Mouse (Mus musculus): ENCODE measurements at regions not wholly inside any gene's neighbourhood (a gene's known extent, or its start where the extent isn't known, plus 50 kb on each side); places are given as distances from the start of the nearest gene placed in this dataset.

- Histone ChIP-seq H3K27me3 (ENCODE audit: control insufficient read depth, insufficient read depth, low read length) (no peaks in the 10 kb centered on the region), H3K27ac (ENCODE audit: control insufficient read depth, insufficient read depth, low read length) (no peak overlapping the region), H3K4me1 (replicated peaks; ENCODE audit: control insufficient read depth, insufficient read depth, low read length) (no peaks in the 10 kb centered on the region), H3K36me3 (ENCODE audit: control insufficient read depth, insufficient read depth, low read length) (no peaks in the 10 kb centered on the region), H3K4me3 (ENCODE audit: control insufficient read depth, insufficient read depth, low read length) (no peak overlapping the region)
- WGBS, result 89% methylated on average over 11 of the region's 11 CpGs
- no peak for DNase-seq
- no peak for TF ChIP-seq CTCF (IDR thresholded peaks at IDR 0.05; ENCODE audit: borderline replicate concordance, control insufficient read depth, extremely low read depth, insufficient read depth, low read length, poor library complexity)
- TF ChIP-seq POLR2A (IDR thresholded peaks at IDR 0.05; ENCODE audit: control insufficient read depth, extremely low read depth, insufficient read depth, low read length, poor library complexity), result no peak
These were observed 286.6 kb downstream of the Slc30a10 start for GRCm38 (mm10) chr1:185741034-185741890.

GRCm38 (mm10) chr1:185749251-185749650 lies 294.6 kb downstream of the Slc30a10 start:
- 89% methylated on average over 2 of the region's 2 CpGs for WGBS
- H3K27me3 ChIP-seq (ENCODE audit: control insufficient read depth, insufficient read depth, low read length), result no peaks in the 10 kb centered on the region
- no peaks in the 10 kb centered on the region for H3K4me1 ChIP-seq (replicated peaks; ENCODE audit: control insufficient read depth, insufficient read depth, low read length)
- H3K4me3 ChIP-seq (ENCODE audit: control insufficient read depth, insufficient read depth, low read length), result no peak overlapping the region
- no peaks in the 10 kb centered on the region for H3K36me3 ChIP-seq (ENCODE audit: control insufficient read depth, insufficient read depth, low read length)
- DNase-seq, result no peak
- TF ChIP-seq POLR2A (IDR thresholded peaks at IDR 0.05; ENCODE audit: control insufficient read depth, extremely low read depth, insufficient read depth, low read length, poor library complexity), result no peak
- TF ChIP-seq CTCF (IDR thresholded peaks at IDR 0.05; ENCODE audit: borderline replicate concordance, control insufficient read depth, extremely low read depth, insufficient read depth, low read length, poor library complexity), result no peak
- no peak overlapping the region for H3K27ac ChIP-seq (ENCODE audit: control insufficient read depth, insufficient read depth, low read length)

DNA sequence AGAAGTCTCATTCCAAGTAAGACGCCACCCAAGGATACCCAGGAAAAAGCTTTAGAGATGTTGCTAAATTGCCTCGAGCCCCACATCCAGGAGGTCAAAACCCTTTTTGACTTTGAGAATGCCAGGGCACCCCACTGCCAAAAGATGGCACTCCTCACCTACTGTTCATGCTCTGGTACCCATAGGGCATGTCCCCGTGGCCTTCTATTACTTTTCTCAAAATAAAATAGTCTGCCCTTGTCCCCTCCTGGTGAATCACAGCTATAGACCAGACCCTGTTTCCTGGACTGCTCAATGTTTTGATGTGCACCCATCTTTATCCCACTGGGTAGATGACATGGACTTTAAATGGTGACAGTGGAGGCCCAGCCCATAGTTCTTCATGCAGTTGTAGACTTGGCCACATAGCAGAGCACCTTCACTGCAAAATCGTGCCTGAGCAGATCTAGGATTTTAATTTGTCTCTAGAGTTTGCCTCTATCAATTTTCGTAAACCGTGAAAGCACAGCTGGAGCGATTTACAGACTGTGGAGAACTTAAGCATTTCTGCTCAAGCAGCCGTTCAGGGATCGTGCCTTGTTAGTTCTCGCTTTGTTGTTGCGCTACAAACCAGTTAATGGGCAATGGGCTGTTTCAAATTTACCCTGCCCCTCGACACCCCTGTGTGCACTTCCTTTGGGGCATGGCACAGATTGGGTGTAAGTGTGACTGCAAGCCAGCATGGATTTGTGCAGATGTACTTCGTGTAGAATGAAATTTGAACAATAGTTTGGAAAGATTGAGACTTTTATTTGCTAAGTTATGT lies 300.0 kb downstream of the Slc30a10 start:
- Histone ChIP-seq H3K4me1 (replicated peaks; ENCODE audit: control insufficient read depth, insufficient read depth, low read length) (no peaks in the 10 kb centered on the region), H3K27ac (ENCODE audit: control insufficient read depth, insufficient read depth, low read length) (no peak overlapping the region), H3K36me3 (ENCODE audit: control insufficient read depth, insufficient read depth, low read length) (no peaks in the 10 kb centered on the region), H3K27me3 (ENCODE audit: control insufficient read depth, insufficient read depth, low read length) (no peaks in the 10 kb centered on the region), H3K4me3 (ENCODE audit: control insufficient read depth, insufficient read depth, low read length) (no peak overlapping the region)
- no peak for DNase-seq
- TF ChIP-seq CTCF (IDR thresholded peaks at IDR 0.05; ENCODE audit: borderline replicate concordance, control insufficient read depth, extremely low read depth, insufficient read depth, low read length, poor library complexity), result no peak
- TF ChIP-seq POLR2A (IDR thresholded peaks at IDR 0.05; ENCODE audit: control insufficient read depth, extremely low read depth, insufficient read depth, low read length, poor library complexity), result no peak
- 78% methylated on average over 13 of the region's 13 CpGs for WGBS

- H3K36me3 ChIP-seq (ENCODE audit: control insufficient read depth, insufficient read depth, low read length), result no peaks in the 10 kb centered on the region
- no peaks in the 10 kb centered on the region for H3K27me3 ChIP-seq (ENCODE audit: control insufficient read depth, insufficient read depth, low read length)
- 93% methylated on average over 2 of the region's 2 CpGs for WGBS
- no peak overlapping the region for H3K4me3 ChIP-seq (ENCODE audit: control insufficient read depth, insufficient read depth, low read length)
- TF ChIP-seq CTCF (IDR thresholded peaks at IDR 0.05; ENCODE audit: borderline replicate concordance, control insufficient read depth, extremely low read depth, insufficient read depth, low read length, poor library complexity) (no peak), POLR2A (IDR thresholded peaks at IDR 0.05; ENCODE audit: control insufficient read depth, extremely low read depth, insufficient read depth, low read length, poor library complexity) (no peak)
- no peak for DNase-seq
- H3K4me1 ChIP-seq (replicated peaks; ENCODE audit: control insufficient read depth, insufficient read depth, low read length), result no peaks in the 10 kb centered on the region
- H3K27ac ChIP-seq (ENCODE audit: control insufficient read depth, insufficient read depth, low read length), result no peak overlapping the region
These were observed 302.7 kb downstream of the Slc30a10 start for GRCm38 (mm10) chr1:185757376-185757775.

DNA sequence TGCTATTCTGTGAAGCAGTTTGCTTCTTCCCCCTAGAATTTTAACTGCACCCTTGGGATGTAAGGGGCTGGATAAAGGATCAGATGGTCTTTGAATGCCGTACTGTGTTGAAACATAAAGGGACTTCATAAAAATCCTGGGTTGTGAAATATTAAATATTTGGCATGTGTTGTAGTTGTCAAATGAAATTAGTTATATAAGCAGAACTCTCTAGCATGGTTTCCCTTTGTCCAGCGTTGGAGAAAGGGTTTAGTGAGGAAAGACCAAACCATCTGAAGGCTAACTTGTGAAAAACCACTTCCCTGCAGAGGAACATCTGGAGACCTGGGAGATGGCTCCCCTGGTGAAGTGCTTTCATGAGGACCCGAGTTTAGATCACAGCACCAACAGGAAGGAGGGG lies 319.6 kb downstream of the Slc30a10 start:
- no peak for DNase-seq

GRCm38 (mm10) chr1:185779604-185780003 lies 325.0 kb downstream of the Slc30a10 start:
- no peaks in the 10 kb centered on the region for H3K4me1 ChIP-seq (replicated peaks; ENCODE audit: control insufficient read depth, insufficient read depth, low read length)
- no peaks in the 10 kb centered on the region for H3K27me3 ChIP-seq (ENCODE audit: control insufficient read depth, insufficient read depth, low read length)
- no peaks in the 10 kb centered on the region for H3K36me3 ChIP-seq (ENCODE audit: control insufficient read depth, insufficient read depth, low read length)
- H3K27ac ChIP-seq (ENCODE audit: control insufficient read depth, insufficient read depth, low read length), result no peak overlapping the region
- no peak for TF ChIP-seq CTCF (IDR thresholded peaks at IDR 0.05; ENCODE audit: borderline replicate concordance, control insufficient read depth, extremely low read depth, insufficient read depth, low read length, poor library complexity)
- TF ChIP-seq POLR2A (IDR thresholded peaks at IDR 0.05; ENCODE audit: control insufficient read depth, extremely low read depth, insufficient read depth, low read length, poor library complexity), result no peak
- H3K4me3 ChIP-seq (ENCODE audit: control insufficient read depth, insufficient read depth, low read length), result no peak overlapping the region
- no peak for DNase-seq
- WGBS, result 90% methylated on average over 4 of the region's 4 CpGs

More for the DNA sequence above, 319.6 kb downstream of the Slc30a10 start:
- no peaks in the 10 kb centered on the region for H3K4me1 ChIP-seq (replicated peaks; ENCODE audit: control insufficient read depth, insufficient read depth, low read length)
- no peak overlapping the region for H3K4me3 ChIP-seq (ENCODE audit: control insufficient read depth, insufficient read depth, low read length)
- TF ChIP-seq POLR2A (IDR thresholded peaks at IDR 0.05; ENCODE audit: control insufficient read depth, extremely low read depth, insufficient read depth, low read length, poor library complexity) (no peak), CTCF (IDR thresholded peaks at IDR 0.05; ENCODE audit: borderline replicate concordance, control insufficient read depth, extremely low read depth, insufficient read depth, low read length, poor library complexity) (no peak)
- H3K36me3 ChIP-seq (ENCODE audit: control insufficient read depth, insufficient read depth, low read length), result no peaks in the 10 kb centered on the region
- no peaks in the 10 kb centered on the region for H3K27me3 ChIP-seq (ENCODE audit: control insufficient read depth, insufficient read depth, low read length)
- no peak overlapping the region for H3K27ac ChIP-seq (ENCODE audit: control insufficient read depth, insufficient read depth, low read length)
- WGBS, result 44% methylated on average over 3 of the region's 3 CpGs
